Mouse (Mus musculus): ENCODE results near the gene Tmem145. TPM values are rescaled to one million over a fixed set of nuclear protein-coding genes. Genes with fewer than 3 reads are reported as not detected.
"Not testable (repeated sequence)": the region's sequence is repeated elsewhere in the genome, so short reads cannot be mapped to it uniquely, and the experiment has no call there.

Tmem145 gene
- total RNA-seq, 2 experiments from 2014 or later, result not detected

DNA sequence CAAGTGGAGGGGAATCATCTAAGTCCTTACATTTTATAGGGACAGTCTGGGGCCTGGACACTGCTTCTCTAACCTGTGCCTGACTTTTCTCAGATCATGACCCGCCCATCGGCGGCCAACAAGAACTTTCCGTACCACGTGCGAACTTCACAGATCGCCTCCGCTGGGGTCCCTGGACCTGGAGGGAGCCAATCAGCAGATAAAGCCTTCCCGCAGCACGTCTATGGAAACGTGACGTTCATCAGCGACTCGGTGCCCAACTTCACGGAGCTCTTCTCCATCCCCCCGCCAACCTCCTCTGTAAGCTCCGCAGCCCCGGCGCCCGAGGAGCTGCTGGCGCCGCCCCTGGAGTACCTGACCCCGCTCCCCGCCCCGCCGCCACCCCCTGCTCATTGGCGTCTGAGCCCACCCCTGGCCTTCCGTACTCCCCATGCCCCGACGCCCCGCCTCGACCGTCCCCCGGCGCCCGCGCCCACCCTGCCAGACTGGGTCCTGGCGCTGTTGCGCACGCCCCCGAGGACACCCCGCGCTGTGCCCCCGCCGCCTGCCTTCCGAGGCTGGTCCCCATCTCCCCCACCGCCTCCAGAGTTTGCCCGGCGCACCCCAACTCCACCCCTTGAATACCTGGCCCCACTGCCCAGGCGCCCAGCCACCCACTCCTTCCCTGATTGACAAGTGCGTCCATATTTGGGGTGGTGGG, 8.8 kb downstream of the Tmem145 start:
- intact Hi-C loops (cut with DNase I; ENCODE audit: low total_unique reads), result loop anchor here (10.0 kb wide), 2 partner anchors 70 to 180 kb away; no protein-coding TSS in a partner anchor
- no peak for DNase-seq

DNA sequence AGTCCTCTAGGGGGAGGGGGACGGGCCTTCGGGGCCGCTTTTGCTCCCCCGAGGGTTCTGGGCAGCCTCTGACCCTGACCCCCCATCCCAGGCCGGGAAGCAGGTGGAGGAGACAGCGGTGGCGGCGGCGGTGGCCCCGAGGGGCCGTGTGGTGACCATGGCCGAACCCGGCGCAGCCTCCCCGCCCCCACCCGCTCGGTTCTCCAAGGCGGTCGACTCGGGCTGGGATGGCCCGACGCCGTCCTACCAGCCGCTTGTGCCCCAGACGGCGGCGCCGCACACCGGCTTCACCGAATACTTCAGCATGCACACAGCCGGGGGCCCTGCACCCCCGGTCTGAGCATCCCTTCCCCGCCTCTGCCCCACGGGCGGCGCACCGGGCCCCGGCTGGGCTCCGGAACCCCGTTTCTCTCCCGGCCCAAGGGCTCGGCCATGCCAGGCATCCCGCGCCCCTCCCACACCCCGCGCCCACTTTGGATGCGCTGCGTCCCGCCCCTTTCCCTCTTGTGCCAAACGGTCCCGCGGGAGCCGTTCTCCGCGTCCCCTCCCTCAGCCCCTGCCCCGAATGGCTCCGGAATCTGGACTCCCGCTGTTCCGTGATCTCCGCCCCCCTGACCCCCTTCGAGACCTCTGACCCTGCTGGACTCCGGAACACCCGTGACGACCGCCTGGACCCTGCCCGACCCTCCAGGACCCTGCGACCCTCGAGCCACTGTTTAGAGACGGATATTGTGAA, 9.6 kb downstream of the Tmem145 start:
- intact Hi-C loops (cut with DNase I; ENCODE audit: low total_unique reads), result loop anchor here (10.0 kb wide), 2 partner anchors 71 to 181 kb away; no protein-coding TSS in a partner anchor

DNA sequence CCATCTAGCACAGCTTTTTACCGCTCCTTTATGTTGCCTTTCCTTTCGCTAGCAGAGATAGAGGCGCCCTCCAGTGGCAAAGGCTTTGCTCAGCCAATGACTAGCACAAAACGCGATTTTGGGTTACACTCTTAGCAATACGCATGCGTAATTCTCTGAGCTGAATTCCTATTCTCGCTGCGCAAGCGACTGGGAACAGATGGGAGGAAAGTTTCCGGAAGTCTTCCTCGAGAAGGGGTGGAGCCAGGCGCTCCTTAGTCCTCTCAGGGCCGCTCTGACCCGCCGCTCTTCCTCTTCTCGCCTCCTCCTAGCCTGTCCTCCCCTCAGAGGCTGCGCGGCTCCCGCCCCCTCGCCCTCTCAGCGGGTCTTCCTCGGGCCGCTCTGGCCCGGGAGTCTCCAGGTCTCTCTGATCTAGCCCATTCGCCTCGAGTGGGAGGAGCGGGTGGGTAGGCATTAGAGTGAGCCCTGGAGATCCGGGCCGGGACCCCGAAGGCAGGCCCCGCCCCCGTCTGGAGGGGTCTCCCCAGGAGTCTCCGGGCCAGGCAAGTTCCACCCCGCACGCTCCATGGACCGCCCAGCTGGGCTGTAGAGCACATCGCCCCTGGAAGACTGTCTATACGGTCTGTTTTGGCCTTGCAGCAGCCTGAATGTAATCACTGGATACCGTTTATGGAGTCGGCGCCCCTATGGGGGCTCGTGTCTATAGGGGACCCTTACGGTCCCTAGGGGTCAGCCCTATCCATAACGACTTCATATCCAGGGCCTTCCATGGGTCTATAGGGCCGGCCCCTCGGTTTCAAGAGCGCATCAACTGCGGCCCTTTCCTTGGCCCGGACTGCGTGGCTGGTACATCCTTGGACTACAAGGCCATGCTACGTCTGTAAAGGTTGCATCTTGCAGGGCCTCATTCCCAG, 10.9 kb downstream of the Tmem145 start, which contains the start of gene Megf8:
Megf8 (plus strand) TSS at position 633 of the 914 bp plus-strand sequence.
- DNase-seq, result peak; percentile 94
- intact Hi-C loops (cut with DNase I; ENCODE audit: low total_unique reads), result loop anchor here (10.0 kb wide), 2 partner anchors 72 to 182 kb away; no protein-coding TSS in a partner anchor

More for the DNA sequence above, 9.6 kb downstream of the Tmem145 start:
- no peak for DNase-seq

DNA sequence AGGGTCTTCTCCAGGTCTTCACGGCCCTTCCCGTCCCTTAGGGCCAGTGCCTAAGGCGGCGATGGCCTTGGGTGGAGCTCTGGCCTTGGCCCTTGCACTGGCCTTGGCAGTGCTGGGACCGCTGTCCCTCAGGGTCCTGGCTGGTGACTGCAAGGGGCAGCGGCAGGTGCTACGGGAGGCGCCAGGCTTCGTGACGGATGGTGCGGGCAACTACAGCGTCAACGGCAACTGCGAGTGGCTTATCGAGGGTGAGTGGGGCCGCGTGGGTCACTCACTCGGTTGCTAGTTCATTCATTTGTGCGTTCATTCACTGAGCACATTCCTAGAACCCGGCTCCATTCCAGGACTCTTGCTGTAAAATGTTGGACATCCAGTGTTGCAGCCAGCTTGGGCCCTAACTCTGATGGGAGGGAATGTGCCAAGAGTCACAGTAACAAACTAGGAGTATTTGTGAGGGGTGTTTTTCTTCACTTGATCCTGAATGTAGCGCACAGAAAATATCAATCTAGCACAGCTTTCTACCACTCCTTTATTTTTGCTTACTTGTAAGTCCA, 11.6 kb downstream of the Tmem145 start:
- DNase-seq, result no peak
- intact Hi-C loops (cut with DNase I; ENCODE audit: low total_unique reads), result loop anchor here (10.0 kb wide), 2 partner anchors 73 to 183 kb away; no protein-coding TSS in a partner anchor

DNA sequence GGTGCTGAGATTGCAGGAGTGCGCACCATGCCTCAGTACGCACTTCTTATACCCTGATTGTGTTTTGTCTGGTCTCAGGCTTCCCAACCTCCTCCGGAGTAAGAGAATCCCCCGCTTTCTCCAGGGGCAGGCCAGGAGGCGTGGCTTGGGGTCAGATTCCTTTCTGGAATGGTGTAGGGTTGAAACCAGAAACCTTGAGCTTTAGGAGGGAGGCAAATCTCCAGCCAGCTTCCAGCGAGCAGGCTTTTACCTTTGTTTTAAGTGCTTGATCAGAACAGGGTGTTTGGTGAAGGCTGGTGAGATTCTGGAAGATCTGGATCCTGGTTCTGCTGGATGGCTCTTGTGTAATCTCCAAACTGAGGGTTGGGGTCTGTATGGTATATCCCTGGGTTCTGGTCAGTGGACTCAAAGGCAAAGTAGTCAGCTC, 16.2 kb downstream of the Tmem145 start:
- intact Hi-C loops (cut with DNase I; ENCODE audit: low total_unique reads), result no loop called here

DNA sequence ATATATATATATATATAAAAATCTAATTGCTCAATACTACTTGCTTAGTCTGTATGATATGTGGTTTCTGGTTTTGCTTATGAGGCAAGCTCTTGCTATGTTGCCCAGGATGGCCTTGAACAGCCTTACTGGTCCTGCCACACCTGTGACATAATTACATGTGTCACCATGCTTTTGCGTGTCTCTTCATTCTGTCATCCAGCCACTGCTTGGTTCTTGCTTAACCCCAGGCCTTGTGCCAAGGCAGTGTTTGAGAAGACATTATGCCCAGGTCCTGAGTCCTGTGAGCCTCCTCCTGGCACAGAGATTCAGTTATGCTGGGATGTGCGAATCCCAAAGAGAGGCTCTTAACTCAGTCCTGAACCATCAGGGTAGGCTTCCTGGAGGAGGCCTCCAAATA, 17.3 kb downstream of the Tmem145 start:
- DNase-seq, result no peak
- intact Hi-C loops (cut with DNase I; ENCODE audit: low total_unique reads), result no loop called here

More for the DNA sequence above, 16.2 kb downstream of the Tmem145 start:
- peak; percentile 50 for DNase-seq

DNA sequence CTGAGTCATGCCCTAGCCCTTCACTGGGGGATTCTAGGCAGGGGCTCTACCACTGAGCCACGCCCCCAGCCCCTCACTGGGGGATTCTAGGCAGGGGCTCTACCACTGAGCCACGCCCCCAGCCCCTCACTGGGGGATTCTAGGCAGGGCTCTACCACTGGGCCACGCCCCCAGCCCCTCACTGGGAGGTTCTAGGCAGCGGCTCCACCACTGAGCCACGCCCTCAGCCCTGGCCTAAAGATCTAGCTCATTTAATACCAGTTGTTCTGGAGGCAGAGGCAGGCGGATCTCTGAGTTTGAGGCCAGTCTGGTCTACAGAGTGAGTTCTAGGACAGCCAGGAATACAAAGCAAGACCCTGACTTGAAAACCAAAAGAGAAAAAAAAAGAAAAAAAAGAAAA, 19.5 kb downstream of the Tmem145 start:
- DNase-seq; intact Hi-C loops (cut with DNase I; ENCODE audit: low total_unique reads): not testable (repeated sequence)

DNA sequence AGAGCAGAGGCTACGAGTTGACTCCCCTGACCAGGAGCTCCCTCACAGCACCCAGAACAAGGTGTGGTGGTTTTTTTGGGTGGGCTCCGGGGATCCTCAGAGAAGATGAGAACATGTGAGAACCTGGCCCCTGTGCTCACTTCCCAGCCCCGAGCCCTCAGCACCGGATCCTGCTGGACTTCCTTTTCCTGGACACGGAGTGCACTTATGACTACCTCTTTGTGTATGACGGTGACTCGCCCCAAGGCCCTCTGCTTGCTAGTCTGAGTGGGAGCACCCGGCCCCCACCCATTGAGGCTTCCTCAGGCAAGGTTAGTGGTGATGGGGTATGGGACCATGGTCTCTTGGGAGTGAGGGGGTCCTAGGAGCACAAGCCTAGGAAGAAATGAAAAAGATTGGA, 20.3 kb downstream of the Tmem145 start:
- no peak for DNase-seq
- intact Hi-C loops (cut with DNase I; ENCODE audit: low total_unique reads), result no loop called here

DNA sequence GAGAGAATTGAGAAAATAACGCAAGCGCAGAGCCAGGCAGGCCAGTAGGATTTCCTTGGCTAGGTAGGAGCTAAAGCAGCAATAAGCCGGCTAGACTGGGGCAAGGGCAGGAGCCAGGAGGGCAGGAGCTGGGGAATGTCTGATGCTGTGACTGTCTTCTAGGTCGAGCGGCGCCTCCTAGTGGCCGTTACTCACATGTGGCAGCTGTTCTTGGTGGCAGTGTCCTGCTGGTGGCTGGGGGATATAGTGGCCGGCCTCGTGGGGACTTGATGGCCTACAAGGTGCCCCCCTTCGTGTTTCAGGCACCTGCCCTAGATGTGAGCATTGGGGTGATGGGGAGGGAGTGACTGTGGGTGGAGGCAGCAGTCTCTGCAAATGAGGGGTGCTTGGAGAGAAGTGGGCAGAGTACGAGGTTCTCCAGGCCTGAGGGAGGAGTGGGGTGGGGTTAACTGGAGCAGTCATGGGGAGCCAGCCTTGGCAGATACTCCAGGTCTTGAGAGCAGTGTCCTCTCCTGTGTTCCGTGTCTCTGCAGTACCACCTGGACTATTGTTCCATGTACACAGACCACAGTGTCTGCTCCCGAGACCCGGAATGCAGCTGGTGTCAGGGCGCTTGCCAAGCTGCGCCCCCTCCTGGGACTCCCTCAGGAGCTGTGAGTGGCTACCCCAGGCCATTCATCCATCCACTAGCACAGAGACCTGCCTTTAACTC, 27.8 kb downstream of the Tmem145 start:
- DNase-seq, result peak; percentile 80
- intact Hi-C loops (cut with DNase I; ENCODE audit: low total_unique reads), result no loop called here

DNA sequence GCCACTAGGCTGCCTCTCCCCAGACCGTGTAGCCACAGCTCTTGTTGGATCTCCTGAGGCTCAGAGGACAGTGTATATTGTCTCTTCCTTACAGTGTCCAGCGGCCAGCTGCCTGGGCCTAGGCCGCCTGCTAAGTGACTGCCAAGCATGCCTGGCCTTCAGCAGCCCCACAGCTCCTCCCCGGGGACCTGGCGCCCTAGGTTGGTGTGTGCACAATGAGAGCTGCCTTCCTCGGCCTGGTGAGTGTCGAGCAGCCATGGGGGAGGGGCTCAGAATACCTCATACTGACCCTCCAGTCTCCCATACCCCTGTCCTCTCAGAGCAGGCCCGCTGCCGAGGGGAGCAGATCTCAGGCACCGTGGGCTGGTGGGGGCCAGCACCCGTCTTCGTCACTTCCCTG, 28.6 kb downstream of the Tmem145 start:
- DNase-seq, result no peak
- intact Hi-C loops (cut with DNase I; ENCODE audit: low total_unique reads), result no loop called here

DNA sequence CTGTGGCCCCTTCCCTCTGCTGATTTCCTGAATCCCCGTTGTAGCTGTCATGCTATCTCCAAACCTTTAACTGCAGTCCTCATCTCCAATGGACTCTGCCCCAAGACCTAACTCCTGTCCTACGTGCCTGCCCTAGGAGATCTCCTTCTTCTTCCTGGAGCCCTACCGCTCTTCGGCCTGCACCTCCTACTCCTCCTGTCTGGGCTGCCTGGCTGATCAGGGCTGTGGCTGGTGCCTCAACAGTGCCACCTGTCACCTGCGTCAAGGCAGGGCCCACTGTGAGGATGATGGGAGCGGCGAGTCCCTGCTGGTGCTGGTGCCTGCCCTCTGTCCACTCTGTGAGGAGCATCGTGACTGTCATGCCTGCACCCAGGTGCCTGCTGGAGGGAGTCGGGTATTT, 33.4 kb downstream of the Tmem145 start:
- no peak for DNase-seq
- intact Hi-C loops (cut with DNase I; ENCODE audit: low total_unique reads), result no loop called here

DNA sequence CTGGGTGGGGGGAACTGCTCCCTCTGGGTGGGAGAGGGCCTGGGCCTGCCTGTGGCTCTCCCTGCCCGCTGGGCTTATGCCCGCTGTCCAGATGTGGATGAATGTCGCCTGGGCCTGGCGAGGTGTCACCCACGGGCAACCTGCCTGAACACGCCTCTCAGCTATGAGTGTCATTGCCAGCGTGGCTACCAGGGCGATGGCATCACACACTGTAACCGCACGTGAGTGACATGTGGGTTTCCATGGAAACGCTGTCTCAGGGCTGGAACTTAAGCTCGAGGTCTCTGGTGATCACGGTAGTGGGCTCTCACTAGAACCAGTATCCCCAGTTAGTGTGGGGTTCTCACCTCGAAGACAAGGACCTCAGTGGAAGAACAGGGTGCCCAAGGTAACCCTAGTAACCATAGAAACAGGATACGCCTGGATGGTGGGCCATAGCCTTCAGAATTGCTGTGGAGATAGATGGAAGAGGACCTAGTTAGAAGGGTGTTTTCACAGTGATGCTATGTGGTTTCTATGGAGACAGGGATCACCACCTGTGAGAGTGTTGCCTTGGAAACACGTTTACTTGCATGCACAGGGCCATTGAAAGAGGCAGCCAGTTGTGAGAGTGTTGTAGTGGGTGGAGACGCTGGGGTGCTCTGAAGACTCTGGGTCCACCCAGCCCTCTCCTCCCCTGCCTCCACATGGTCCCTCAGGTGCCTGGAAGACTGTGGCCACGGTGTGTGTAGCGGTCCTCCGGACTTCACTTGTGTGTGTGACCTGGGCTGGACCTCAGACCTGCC, 35.3 kb downstream of the Tmem145 start:
- intact Hi-C loops (cut with DNase I; ENCODE audit: low total_unique reads), result no loop called here
- no peak for DNase-seq

DNA sequence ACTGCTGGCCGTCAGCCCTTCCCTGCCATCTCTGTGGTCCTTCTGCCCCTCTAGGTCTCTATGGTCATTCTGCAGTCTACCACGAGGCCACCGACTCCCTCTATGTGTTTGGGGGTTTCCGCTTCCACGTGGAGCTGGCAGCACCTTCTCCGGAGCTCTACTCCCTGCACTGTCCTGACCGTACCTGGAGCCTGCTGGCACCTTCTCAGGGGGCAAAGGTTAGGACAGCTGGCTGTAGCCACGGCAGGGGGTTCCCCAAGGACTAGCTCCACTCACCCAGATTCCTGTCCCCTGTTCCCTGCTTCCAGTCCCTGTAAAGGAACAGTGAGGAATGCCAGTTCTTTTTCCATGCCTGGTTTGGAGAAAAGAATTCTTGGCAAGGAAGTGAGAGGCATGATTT, 43.0 kb downstream of the Tmem145 start:
- DNase-seq, result no peak
- intact Hi-C loops (cut with DNase I; ENCODE audit: low total_unique reads), result no loop called here

DNA sequence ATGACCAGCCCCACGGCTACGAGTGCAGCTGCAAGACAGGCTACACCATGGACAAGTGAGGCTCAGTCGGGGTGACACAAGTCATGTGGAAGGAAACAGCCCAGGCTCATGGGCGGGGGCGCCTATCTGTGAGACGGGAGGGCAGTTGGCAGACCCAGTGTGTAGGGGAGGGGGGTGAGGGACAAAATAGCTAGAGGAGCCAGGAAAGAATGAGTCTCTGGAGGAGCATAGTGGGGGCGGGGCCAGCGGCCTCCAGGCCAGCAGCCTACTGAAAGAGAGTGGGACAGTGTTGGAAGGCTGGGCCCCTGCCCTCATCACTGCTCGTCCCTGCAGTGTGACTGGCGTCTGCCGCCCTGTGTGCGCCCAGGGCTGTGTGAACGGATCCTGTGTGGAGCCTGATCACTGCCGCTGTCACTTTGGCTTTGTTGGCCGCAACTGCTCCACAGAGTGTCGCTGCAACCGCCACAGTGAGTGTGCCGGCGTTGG, 52.9 kb downstream of the Tmem145 start:
- intact Hi-C loops (cut with DNase I; ENCODE audit: low total_unique reads), result no loop called here
- peak; percentile 43 for DNase-seq

DNA sequence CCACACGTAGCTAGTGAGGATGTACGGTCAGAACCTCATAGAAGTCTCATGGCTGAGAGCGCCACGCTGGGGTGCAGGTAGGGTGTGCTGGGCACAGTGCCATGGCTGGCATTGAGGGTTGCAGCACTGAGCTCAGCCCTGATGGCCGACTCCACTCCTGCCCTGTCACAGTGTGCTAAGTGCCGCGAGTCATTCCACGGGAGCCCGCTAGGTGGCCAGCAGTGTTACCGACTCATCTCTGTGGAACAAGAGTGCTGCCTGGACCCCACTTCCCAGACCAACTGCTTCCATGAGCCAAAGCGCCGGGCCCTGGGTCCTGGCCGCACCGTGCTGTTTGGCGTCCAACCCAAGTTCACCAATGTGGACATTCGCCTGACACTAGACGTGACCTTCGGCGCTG, 57.2 kb downstream of the Tmem145 start:
- intact Hi-C loops (cut with DNase I; ENCODE audit: low total_unique reads), result no loop called here

DNA sequence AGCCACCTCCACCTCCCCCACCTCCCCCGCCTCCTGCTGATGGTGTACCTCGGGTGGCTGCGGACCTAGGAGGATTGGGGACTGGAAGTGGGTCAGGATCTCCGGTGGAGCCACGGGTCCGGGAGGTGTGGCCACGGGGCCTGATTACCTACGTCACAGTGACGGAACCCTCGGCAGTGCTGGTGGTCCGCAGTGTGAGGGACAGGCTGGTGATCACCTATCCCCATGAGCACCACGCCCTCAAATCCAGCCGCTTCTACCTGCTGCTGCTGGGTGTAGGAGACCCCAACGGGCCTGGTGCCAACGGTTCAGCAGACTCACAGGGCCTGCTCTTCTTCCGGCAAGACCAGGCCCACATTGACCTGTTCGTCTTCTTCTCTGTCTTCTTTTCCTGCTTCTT, 57.7 kb downstream of the Tmem145 start:
- DNase-seq, result no peak
- intact Hi-C loops (cut with DNase I; ENCODE audit: low total_unique reads), result no loop called here

More for the DNA sequence above, 57.2 kb downstream of the Tmem145 start:
- DNase-seq, result no peak

Data from gastrocnemius, postnatal 14 days (tissue).